Mouse (Mus musculus) E14TG2a.4 (cell line): ENCODE measurements around the gene Aicda.

Source experiments
- CTCF ChIP-seq: conservative IDR thresholded peaks from 2 replicates; pipeline ENCODE4 v1.5.1; 2014; ENCODE audit warnings: low read length
- NANOG ChIP-seq: IDR thresholded peaks from 2 replicates; pipeline ENCODE4 v1.6.1; 2014; ENCODE audit warnings: borderline replicate concordance, low read length, mixed read lengths

GRCm38 (mm10) chr6:122602242-122602991 lies 48.8 kb downstream of the Aicda start, which contains the start of gene Apobec1:
- TF ChIP-seq CTCF (no peak), NANOG (no peak)
